17 mouse cellular contexts compared by ENCODE assay signal in the genomic region with DNA sequence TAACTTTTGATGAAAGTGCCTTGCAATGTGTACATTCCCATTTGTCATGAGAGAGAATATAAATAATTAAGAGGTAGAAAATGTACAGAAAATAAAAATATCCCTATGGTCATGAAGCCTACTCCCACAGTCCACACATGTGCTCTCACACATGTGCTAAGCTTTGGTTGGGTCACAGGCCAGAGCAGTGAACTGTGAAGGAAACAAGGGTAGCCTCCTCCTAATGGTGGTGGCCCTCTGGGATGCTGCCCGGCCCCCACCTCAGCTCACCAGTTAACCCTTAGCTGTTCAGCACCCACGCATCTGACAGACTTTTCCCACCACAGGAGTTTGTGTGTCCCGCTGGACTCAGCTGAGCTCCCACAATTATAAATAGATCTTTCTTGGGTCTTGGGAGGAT.
"Had no signal": no experiment of that assay in that cellular context is flagged by ENCODE, and none has a peak within 500 bp of the region (broad histone marks: within the 10 kb centered on the region; RNA-seq: fewer than 3 reads in every experiment).

No protein-coding gene starts in this region.

- H3K27me3 ChIP-seq: liver, embryonic 13.5 days; liver, embryonic 15.5 days; lung, embryonic 15.5 days; megakaryocyte, embryonic 14.5 days; midbrain, embryonic 12.5 days; neural tube, embryonic 12.5 days; stomach, embryonic 15.5 days had no signal

- H3K9ac ChIP-seq: liver, embryonic 13.5 days; liver, embryonic 15.5 days; liver, postnatal 0 days; lung, embryonic 15.5 days; midbrain, embryonic 12.5 days; neural tube, embryonic 12.5 days; stomach, embryonic 15.5 days had no signal

- H3K4me2 ChIP-seq: liver, embryonic 13.5 days; liver, embryonic 15.5 days; lung, embryonic 15.5 days; midbrain, embryonic 12.5 days; neural tube, embryonic 12.5 days; stomach, embryonic 15.5 days had no signal

- H3K36me3 ChIP-seq: liver, embryonic 13.5 days; liver, embryonic 15.5 days; lung, embryonic 15.5 days; midbrain, embryonic 12.5 days; neural tube, embryonic 12.5 days; stomach, embryonic 15.5 days had no signal

- ATAC-seq: liver, postnatal 0 days had no signal

- H3K9me3 ChIP-seq: liver, embryonic 13.5 days; liver, embryonic 15.5 days; lung, embryonic 15.5 days; midbrain, embryonic 12.5 days; neural tube, embryonic 12.5 days; stomach, embryonic 15.5 days had no signal

- H3K27ac ChIP-seq: liver, embryonic 13.5 days; liver, embryonic 15.5 days; lung, embryonic 15.5 days; macrophage; midbrain, embryonic 12.5 days; neural tube, embryonic 12.5 days; stomach, embryonic 15.5 days; stomach, postnatal 0 days had no signal

- H3K4me3 ChIP-seq: liver, embryonic 13.5 days; liver, embryonic 15.5 days; lung, embryonic 15.5 days; megakaryocyte, embryonic 14.5 days; midbrain, embryonic 12.5 days; neural tube, embryonic 12.5 days; stomach, embryonic 15.5 days had no signal

- DNase-seq: liver, embryonic 13.5 days; liver, postnatal 0 days; lung, adult 2 months; lung, postnatal 10 days; lung, postnatal 36 days; right cerebral cortex, postnatal 14 days; thymus, adult 2 months; thymus, postnatal 25 days; thymus, postnatal 4 days had no signal

- H3K4me1 ChIP-seq: liver, embryonic 13.5 days; liver, embryonic 15.5 days; lung, embryonic 15.5 days; megakaryocyte, embryonic 14.5 days; midbrain, embryonic 12.5 days; neural tube, embryonic 12.5 days; stomach, embryonic 15.5 days had no signal
